Mouse (Mus musculus): ENCODE data around the gene C1qb. TPM values are rescaled to one million over a fixed set of nuclear protein-coding genes. Genes with fewer than 3 reads are reported as not detected.

C1qb gene
- total RNA-seq (2021) = 10 to 100 TPM; 22.0 to 23.2 TPM
- long read RNA-seq, experiment 1, transcript C1qb-201 (3 exons, 1,088 nt) = major isoform, 17 of 18 reads
- long read RNA-seq, experiment 1, partial matches to known transcripts = 1 of 18 reads
- long read RNA-seq, experiment 1, other reads (novel, unspliced or antisense) = 0 of 18 reads
- long read RNA-seq, experiment 2, transcript C1qb-201 (3 exons, 1,088 nt) = major isoform, 19 of 20 reads
- long read RNA-seq, experiment 2, partial matches to known transcripts = 1 of 20 reads
- long read RNA-seq, experiment 2, other reads (novel, unspliced or antisense) = 0 of 20 reads

GRCm38 (mm10) chr4:136886101-136886500 lies at the start of gene C1qb:
Gene C1qb (minus strand): TSS chr4:136886187.
- DNase-seq = no peak

- peak; percentile 37 for DNase-seq
Observed at GRCm38 (mm10) chr4:136934746-136935613, 49.0 kb upstream of the C1qb start.

GRCm38 (mm10) chr4:136930474-136930873 lies 44.5 kb upstream of the C1qb start:
- no peak for DNase-seq

- DNase-seq = no peak
Observed at GRCm38 (mm10) chr4:136928928-136929327, 42.9 kb upstream of the C1qb start.

- DNase-seq = no peak
Observed at GRCm38 (mm10) chr4:136925804-136926203, 39.8 kb upstream of the C1qb start.

GRCm38 (mm10) chr4:136924529-136924928 lies 38.5 kb upstream of the C1qb start:
- DNase-seq = peak; percentile 69

GRCm38 (mm10) chr4:136919526-136919925 lies 33.5 kb upstream of the C1qb start:
- DNase-seq = no peak

GRCm38 (mm10) chr4:136918834-136919233 lies 32.8 kb upstream of the C1qb start:
- no peak for DNase-seq

GRCm38 (mm10) chr4:136917165-136917524 lies 31.2 kb upstream of the C1qb start:
- no peak for DNase-seq

GRCm38 (mm10) chr4:136916359-136917164 lies 30.6 kb upstream of the C1qb start:
- DNase-seq = no peak

GRCm38 (mm10) chr4:136912841-136913240 lies 26.9 kb upstream of the C1qb start:
- no peak for DNase-seq

GRCm38 (mm10) chr4:136911804-136912203 lies 25.8 kb upstream of the C1qb start:
- no peak for DNase-seq

GRCm38 (mm10) chr4:136911211-136911646 lies 25.2 kb upstream of the C1qb start:
- DNase-seq = no peak

GRCm38 (mm10) chr4:136907809-136908208 lies 21.8 kb upstream of the C1qb start:
- no peak for DNase-seq

GRCm38 (mm10) chr4:136907033-136907432 lies 21.0 kb upstream of the C1qb start:
- peak; percentile 61 for DNase-seq

GRCm38 (mm10) chr4:136904767-136905539 lies 19.0 kb upstream of the C1qb start:
- no peak for DNase-seq

- DNase-seq = no peak
Observed at GRCm38 (mm10) chr4:136899154-136899553, 13.2 kb upstream of the C1qb start.

- DNase-seq = no peak
Observed at GRCm38 (mm10) chr4:136898637-136899036, 12.7 kb upstream of the C1qb start, which contains the start of gene C1qa. Gene C1qa (minus strand): TSS chr4:136898803.

- no peak for DNase-seq
Observed at GRCm38 (mm10) chr4:136898084-136898598, 12.2 kb upstream of the C1qb start.

- DNase-seq = no peak
Observed at GRCm38 (mm10) chr4:136896461-136896860, 10.5 kb upstream of the C1qb start.

GRCm38 (mm10) chr4:136895861-136896260 lies 9.9 kb upstream of the C1qb start:
- DNase-seq = no peak

All from gastrocnemius, postnatal 10 days (tissue).